Mouse (Mus musculus): ENCODE results near the gene Sart3. TPM values are rescaled to one million over a fixed set of nuclear protein-coding genes. Genes with fewer than 3 reads are reported as not detected.

The Sart3 gene
- polyA plus RNA-seq, 1 experiment from 2014 or later, result 52.0 TPM

DNA sequence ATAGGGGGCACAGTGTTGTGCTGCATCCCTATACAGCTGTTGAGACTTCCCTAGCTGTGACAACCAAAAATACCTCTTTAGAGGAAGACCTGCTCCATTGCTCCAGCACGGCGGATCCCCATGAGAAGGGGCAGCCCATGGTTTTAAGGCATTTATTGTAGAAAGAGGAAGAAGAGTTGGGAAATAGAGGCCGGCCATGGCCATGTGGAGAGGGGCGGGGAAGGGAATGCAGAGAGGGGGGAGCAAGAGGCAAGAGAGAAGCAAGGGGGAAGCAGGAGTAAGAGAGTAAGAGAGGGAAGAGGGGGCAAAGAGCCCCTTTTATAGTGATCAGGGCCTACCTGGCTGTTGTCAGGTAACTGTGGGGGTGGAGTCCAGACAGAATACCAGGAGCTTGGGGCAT, 37.8 kb upstream of the Sart3 start:
- Histone ChIP-seq H3K9me3 (ENCODE audit: control insufficient read depth, low read length) (no peaks in the 10 kb centered on the region), H3K4me1 (replicated peaks; ENCODE audit: control insufficient read depth, insufficient read depth, low read length) (peaks cover 13% of the 10 kb centered on the region), H3K27me3 (replicated peaks; ENCODE audit: control insufficient read depth, insufficient read depth, low read length) (no peaks in the 10 kb centered on the region), H3K4me3 (ENCODE audit: low read depth, low read length) (no peak overlapping the region), H3K9ac (ENCODE audit: low read depth, low read length) (no peak overlapping the region), H3K36me3 (ENCODE audit: control insufficient read depth, insufficient read depth, low read length) (no peaks in the 10 kb centered on the region), H3K4me2 (no peak overlapping the region), H3K27ac (ENCODE audit: low read depth, low read length) (no peak overlapping the region)
- ATAC-seq (replicated peaks; ENCODE audit: low FRiP score) (no peak), DNase-seq (ENCODE audit: low spot score) (no peak)
- WGBS, result 68% methylated on average over 4 of the region's 4 CpGs

DNA sequence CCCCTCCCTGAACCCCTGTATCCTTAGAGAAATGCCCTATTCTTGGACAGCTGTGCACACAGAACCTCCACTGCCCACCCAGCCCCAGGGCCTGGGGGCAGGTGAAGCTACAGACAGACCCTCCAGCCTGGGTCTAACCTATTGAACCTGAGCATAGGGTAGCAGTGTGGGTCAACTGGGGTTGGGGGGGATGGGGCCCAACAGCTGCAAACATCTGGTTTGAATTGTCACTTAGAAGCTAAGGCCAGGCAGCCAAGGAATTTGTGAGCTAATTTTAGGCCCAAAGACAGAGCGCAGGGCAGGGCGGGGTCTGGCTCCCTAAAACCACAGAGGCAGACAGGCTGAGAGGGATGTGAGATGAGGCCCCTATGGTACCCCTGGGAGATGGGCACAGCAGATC, 35.9 kb upstream of the Sart3 start:
- Histone ChIP-seq H3K27ac (ENCODE audit: low read depth, low read length) (no peak overlapping the region), H3K4me2 (no peak overlapping the region), H3K27me3 (replicated peaks; ENCODE audit: control insufficient read depth, insufficient read depth, low read length) (no peaks in the 10 kb centered on the region), H3K9ac (ENCODE audit: low read depth, low read length) (no peak overlapping the region), H3K4me3 (ENCODE audit: low read depth, low read length) (no peak overlapping the region), H3K4me1 (replicated peaks; ENCODE audit: control insufficient read depth, insufficient read depth, low read length) (peaks cover 13% of the 10 kb centered on the region), H3K9me3 (ENCODE audit: control insufficient read depth, low read length) (no peaks in the 10 kb centered on the region), H3K36me3 (ENCODE audit: control insufficient read depth, insufficient read depth, low read length) (no peaks in the 10 kb centered on the region)
- WGBS, result 64% methylated on average over 2 of the region's 2 CpGs
- no peak for ATAC-seq (replicated peaks; ENCODE audit: low FRiP score)
- DNase-seq (ENCODE audit: low spot score), result no peak

DNA sequence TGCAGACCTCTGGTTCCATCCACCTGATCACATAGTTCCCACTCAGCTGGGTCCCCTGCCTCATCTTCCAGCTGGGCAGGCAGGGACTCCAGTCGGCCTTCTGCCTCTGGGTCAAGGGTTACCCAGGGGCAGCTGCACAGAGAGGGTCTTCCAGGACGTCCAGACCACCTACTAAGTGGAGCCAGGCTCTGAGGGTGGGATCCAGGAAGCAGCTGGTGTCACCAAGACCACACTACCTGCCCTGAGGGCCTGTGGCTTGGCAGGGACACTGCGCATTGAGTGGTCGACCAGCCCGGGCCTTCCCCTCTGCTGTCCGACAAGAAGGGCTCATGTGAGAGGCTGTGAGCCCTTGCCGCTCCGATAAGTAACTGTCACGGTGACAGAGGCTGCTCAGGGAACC, 35.4 kb upstream of the Sart3 start:
- H3K4me1 ChIP-seq (replicated peaks; ENCODE audit: control insufficient read depth, insufficient read depth, low read length), result peaks cover 13% of the 10 kb centered on the region
- 66% methylated on average over 9 of the region's 9 CpGs for WGBS
- H3K9me3 ChIP-seq (ENCODE audit: control insufficient read depth, low read length), result no peaks in the 10 kb centered on the region
- H3K9ac ChIP-seq (ENCODE audit: low read depth, low read length), result no peak overlapping the region
- no peak overlapping the region for H3K4me2 ChIP-seq
- no peak overlapping the region for H3K27ac ChIP-seq (ENCODE audit: low read depth, low read length)
- H3K4me3 ChIP-seq (ENCODE audit: low read depth, low read length), result no peak overlapping the region
- DNase-seq (ENCODE audit: low spot score) (no peak), ATAC-seq (replicated peaks; ENCODE audit: low FRiP score) (no peak)
- H3K27me3 ChIP-seq (replicated peaks; ENCODE audit: control insufficient read depth, insufficient read depth, low read length), result no peaks in the 10 kb centered on the region
- no peaks in the 10 kb centered on the region for H3K36me3 ChIP-seq (ENCODE audit: control insufficient read depth, insufficient read depth, low read length)

DNA sequence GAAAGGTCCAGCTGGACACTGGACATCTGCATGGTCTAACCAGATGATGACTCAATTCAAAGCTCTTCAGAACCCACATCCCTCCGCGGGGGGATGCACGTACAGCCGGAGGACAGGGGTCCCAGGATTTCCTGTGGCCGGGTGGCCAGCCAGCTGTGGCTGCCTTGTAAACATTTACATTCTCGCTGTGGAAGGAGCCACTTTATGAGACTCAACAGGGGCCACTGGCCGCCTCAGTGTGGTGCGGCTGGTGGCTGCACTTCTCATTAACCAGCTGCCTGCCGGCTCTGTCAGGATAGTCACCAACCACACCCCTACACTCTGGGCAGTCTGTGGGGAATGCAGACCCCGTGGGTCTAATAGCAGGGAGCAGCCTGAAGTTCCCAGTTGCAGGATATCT, 34.1 kb upstream of the Sart3 start:
- Histone ChIP-seq H3K4me2 (no peak overlapping the region), H3K4me3 (ENCODE audit: low read depth, low read length) (no peak overlapping the region), H3K27ac (ENCODE audit: low read depth, low read length) (no peak overlapping the region), H3K9me3 (ENCODE audit: control insufficient read depth, low read length) (no peaks in the 10 kb centered on the region), H3K36me3 (ENCODE audit: control insufficient read depth, insufficient read depth, low read length) (no peaks in the 10 kb centered on the region), H3K9ac (ENCODE audit: low read depth, low read length) (no peak overlapping the region), H3K27me3 (replicated peaks; ENCODE audit: control insufficient read depth, insufficient read depth, low read length) (no peaks in the 10 kb centered on the region), H3K4me1 (replicated peaks; ENCODE audit: control insufficient read depth, insufficient read depth, low read length) (peaks cover 13% of the 10 kb centered on the region)
- 19% methylated on average over 10 of the region's 10 CpGs for WGBS
- ATAC-seq (replicated peaks; ENCODE audit: low FRiP score) (no peak), DNase-seq (ENCODE audit: low spot score) (no peak)

DNA sequence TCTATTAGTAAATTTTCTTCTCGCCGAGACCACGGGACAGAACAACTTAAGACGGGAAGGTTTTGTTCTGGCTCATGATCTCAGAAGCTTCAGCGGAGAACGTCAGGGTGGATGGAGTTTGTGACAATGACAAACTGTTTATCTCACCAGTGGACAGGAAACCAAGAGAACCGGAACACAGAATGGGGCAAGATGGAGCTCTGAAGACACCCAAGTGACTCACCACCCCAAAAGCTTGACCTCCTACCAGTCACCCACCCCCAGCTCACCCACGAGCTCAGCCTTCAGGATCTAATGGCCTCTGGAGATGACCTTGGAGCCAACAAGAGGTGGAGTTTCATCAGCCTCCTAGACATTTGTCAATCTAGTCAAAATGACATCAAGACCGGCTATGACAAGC, 33.0 kb upstream of the Sart3 start:
- Histone ChIP-seq H3K27ac (ENCODE audit: low read depth, low read length) (no peak overlapping the region), H3K4me1 (replicated peaks; ENCODE audit: control insufficient read depth, insufficient read depth, low read length) (peaks cover 13% of the 10 kb centered on the region), H3K4me3 (ENCODE audit: low read depth, low read length) (no peak overlapping the region), H3K36me3 (ENCODE audit: control insufficient read depth, insufficient read depth, low read length) (no peaks in the 10 kb centered on the region), H3K9ac (ENCODE audit: low read depth, low read length) (no peak overlapping the region), H3K27me3 (replicated peaks; ENCODE audit: control insufficient read depth, insufficient read depth, low read length) (no peaks in the 10 kb centered on the region), H3K4me2 (no peak overlapping the region), H3K9me3 (ENCODE audit: control insufficient read depth, low read length) (no peaks in the 10 kb centered on the region)
- ATAC-seq (replicated peaks; ENCODE audit: low FRiP score), result no peak
- WGBS, result 80% methylated on average over 9 of the region's 9 CpGs
- no peak for DNase-seq (ENCODE audit: low spot score)

DNA sequence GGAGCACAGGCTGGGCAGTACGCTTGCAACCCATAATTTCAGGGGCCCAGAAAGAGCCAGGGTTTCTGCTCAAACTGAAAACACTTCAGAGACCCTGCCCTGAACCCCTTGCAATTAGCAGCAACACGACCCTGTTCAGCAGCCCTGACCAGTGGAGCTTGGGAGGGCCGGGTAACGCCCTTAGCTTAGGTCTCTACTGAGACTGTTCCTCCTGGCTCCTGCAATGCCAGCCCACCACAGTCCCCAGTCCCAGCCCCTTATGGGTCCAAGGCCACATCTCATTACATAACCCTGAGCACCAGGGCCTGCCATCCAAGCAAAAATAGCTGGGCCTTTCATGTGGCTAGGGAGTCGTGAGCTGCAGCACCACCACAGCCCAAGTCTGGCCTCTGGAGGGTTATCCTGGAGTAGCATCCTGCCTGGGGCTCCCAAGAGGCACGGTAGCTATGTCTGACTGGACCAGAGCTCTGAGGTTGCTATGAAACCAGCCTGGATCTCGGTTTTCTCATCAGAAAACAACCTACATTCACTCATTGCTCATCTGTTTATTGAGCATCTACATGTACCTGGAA, 32.2 kb upstream of the Sart3 start:
- DNase-seq (ENCODE audit: low spot score), result no peak
- H3K4me2 ChIP-seq, result no peak overlapping the region
- H3K36me3 ChIP-seq (ENCODE audit: control insufficient read depth, insufficient read depth, low read length), result no peaks in the 10 kb centered on the region
- WGBS, result 57% methylated on average over 7 of the region's 7 CpGs
- no peak overlapping the region for H3K27ac ChIP-seq (ENCODE audit: low read depth, low read length)
- no peaks in the 10 kb centered on the region for H3K9me3 ChIP-seq (ENCODE audit: control insufficient read depth, low read length)
- no peak overlapping the region for H3K9ac ChIP-seq (ENCODE audit: low read depth, low read length)
- H3K4me3 ChIP-seq (ENCODE audit: low read depth, low read length), result no peak overlapping the region
- no peaks in the 10 kb centered on the region; the same call in 1 of the 2 replicates for H3K27me3 ChIP-seq (replicated peaks; ENCODE audit: control insufficient read depth, insufficient read depth, low read length)
- no peak for ATAC-seq (replicated peaks; ENCODE audit: low FRiP score)
- peaks cover 13% of the 10 kb centered on the region for H3K4me1 ChIP-seq (replicated peaks; ENCODE audit: control insufficient read depth, insufficient read depth, low read length)

DNA sequence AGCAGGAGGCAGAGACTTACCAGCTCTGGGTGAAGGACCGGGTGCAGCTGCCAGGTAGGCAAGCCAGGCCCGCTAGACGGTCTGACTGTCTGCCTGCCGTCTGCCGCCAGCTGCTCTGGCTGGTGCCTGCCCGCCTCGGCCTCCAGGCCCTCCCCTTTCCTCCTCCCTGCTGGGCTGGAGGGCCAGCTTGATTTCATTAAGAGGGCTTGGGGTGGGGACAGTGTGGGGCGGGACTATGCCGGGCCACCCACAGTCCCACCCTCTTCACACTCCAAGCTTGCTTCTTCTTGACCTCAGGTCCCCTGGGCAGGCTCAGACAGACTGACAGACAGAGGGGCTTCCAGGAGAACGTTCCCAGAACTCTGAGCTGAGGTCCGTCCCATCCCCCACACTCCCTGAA, 28.0 kb upstream of the Sart3 start, which contains the start of gene Tmem119:
Tmem119 (minus strand) TSS at position 237 of the 400 bp plus-strand sequence.
- Histone ChIP-seq H3K4me2 (peak within 1 kb of the TSS; percentile 57), H3K4me1 (replicated peaks; ENCODE audit: control insufficient read depth, insufficient read depth, low read length) (peaks cover 23% of the 10 kb centered on the region), H3K9ac (ENCODE audit: low read depth, low read length) (no peak within 1 kb of the TSS), H3K36me3 (ENCODE audit: control insufficient read depth, insufficient read depth, low read length) (no peaks in the 10 kb centered on the region), H3K9me3 (ENCODE audit: control insufficient read depth, low read length) (no peaks in the 10 kb centered on the region), H3K4me3 (ENCODE audit: low read depth, low read length) (peak within 1 kb of the TSS; percentile 42), H3K27ac (ENCODE audit: low read depth, low read length) (no peak within 1 kb of the TSS; the same call in 1 of the 2 replicates), H3K27me3 (replicated peaks; ENCODE audit: control insufficient read depth, insufficient read depth, low read length) (no peaks in the 10 kb centered on the region; the same call in 1 of the 2 replicates)
- peak; percentile 69 for DNase-seq (ENCODE audit: low spot score)
- ATAC-seq (replicated peaks; ENCODE audit: low FRiP score), result peak; percentile 72
- under 1% methylated on average over 11 of the region's 11 CpGs for WGBS

DNA sequence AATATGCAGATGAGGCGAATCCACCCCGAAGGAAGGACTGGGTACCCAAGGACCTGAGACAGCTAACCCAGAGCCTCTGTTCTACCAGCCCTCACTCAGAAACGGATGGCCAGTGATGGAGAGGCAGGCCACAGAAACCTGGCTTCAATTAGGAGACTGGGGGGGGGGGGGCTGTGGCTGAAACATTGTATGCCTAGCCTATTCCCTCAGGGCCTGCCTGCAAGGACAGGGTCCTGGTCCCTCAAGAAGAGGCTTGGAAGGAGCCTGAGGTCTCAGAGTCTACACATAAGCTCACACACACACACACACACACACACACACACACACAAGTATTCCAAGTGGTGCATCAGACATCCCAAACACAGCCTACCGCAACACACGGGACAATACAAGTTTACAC, 27.4 kb upstream of the Sart3 start:
- no peak overlapping the region; the same call in 1 of the 2 replicates for H3K27ac ChIP-seq (ENCODE audit: low read depth, low read length)
- H3K4me1 ChIP-seq (replicated peaks; ENCODE audit: control insufficient read depth, insufficient read depth, low read length), result peaks cover 23% of the 10 kb centered on the region
- no peaks in the 10 kb centered on the region for H3K9me3 ChIP-seq (ENCODE audit: control insufficient read depth, low read length)
- ATAC-seq (replicated peaks; ENCODE audit: low FRiP score) (no peak), DNase-seq (ENCODE audit: low spot score) (no peak)
- peak overlapping the region; percentile 57 for H3K4me2 ChIP-seq
- H3K36me3 ChIP-seq (ENCODE audit: control insufficient read depth, insufficient read depth, low read length), result no peaks in the 10 kb centered on the region
- H3K9ac ChIP-seq (ENCODE audit: low read depth, low read length), result no peak overlapping the region
- H3K27me3 ChIP-seq (replicated peaks; ENCODE audit: control insufficient read depth, insufficient read depth, low read length), result no peaks in the 10 kb centered on the region; the same call in 1 of the 2 replicates
- peak overlapping the region; percentile 42 for H3K4me3 ChIP-seq (ENCODE audit: low read depth, low read length)
- 56% methylated on average over 5 of the region's 5 CpGs for WGBS

DNA sequence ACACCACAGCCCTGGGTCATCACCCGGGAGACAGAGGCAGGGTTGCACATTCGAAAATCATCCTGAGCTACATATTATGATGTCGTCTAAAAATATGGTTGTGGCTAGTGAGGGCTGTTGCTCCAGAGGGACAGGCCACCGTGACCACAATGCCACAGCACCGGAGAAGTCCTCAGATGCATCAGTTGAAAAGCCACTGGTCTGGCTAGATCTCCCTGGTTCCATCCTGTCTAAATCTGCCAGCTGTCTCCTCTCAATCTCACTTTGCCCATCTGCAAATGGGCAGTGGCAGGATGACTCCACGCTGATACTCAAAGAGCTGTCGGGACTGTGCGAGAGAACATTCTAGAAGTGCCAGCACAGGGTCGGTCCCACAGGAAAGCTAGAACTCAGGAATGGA, 26.2 kb upstream of the Sart3 start:
- Histone ChIP-seq H3K27ac (ENCODE audit: low read depth, low read length) (no peak overlapping the region), H3K4me3 (ENCODE audit: low read depth, low read length) (no peak overlapping the region), H3K9me3 (ENCODE audit: control insufficient read depth, low read length) (no peaks in the 10 kb centered on the region), H3K36me3 (ENCODE audit: control insufficient read depth, insufficient read depth, low read length) (no peaks in the 10 kb centered on the region), H3K27me3 (replicated peaks; ENCODE audit: control insufficient read depth, insufficient read depth, low read length) (no peaks in the 10 kb centered on the region; the same call in 1 of the 2 replicates), H3K4me2 (peak overlapping the region; percentile 57), H3K4me1 (replicated peaks; ENCODE audit: control insufficient read depth, insufficient read depth, low read length) (peaks cover 18% of the 10 kb centered on the region), H3K9ac (ENCODE audit: low read depth, low read length) (no peak overlapping the region)
- no peak for ATAC-seq (replicated peaks; ENCODE audit: low FRiP score)
- WGBS, result 57% methylated on average over 9 of the region's 9 CpGs
- DNase-seq (ENCODE audit: low spot score), result no peak

All from liver, embryonic 11.5 days (tissue).